Mouse (Mus musculus) kidney, adult 9 months (tissue): Measurements from ENCODE around the gene Glrx2.

Source experiments
- DNase-seq: peaks from one replicate; pipeline ENCODE4 v3.0.0; 2022

Gene Glrx2

GRCm38 (mm10) chr1:143762159-143762558, 46.0 kb downstream of the Glrx2 start:
- DNase-seq = no peak

- no peak for DNase-seq
Measured at GRCm38 (mm10) chr1:143764443-143764842, 48.3 kb downstream of the Glrx2 start.

- DNase-seq = no peak
Measured at GRCm38 (mm10) chr1:143765801-143766200, 49.7 kb downstream of the Glrx2 start.

GRCm38 (mm10) chr1:143766238-143766637, 50.1 kb downstream of the Glrx2 start:
- DNase-seq = no peak

GRCm38 (mm10) chr1:143770444-143771109, 54.4 kb downstream of the Glrx2 start:
- peak; percentile 8 for DNase-seq

- no peak for DNase-seq
Measured at GRCm38 (mm10) chr1:143773082-143773481, 56.9 kb downstream of the Glrx2 start.

- no peak for DNase-seq
Measured at GRCm38 (mm10) chr1:143773909-143774308, 57.8 kb downstream of the Glrx2 start.

- DNase-seq = peak; percentile 98
Measured at GRCm38 (mm10) chr1:143776446-143777411, 60.6 kb downstream of the Glrx2 start, which contains the start of the genes Trove2 and Uchl5. Gene Trove2 (minus strand): TSS chr1:143777068. Gene Uchl5 (plus strand): TSS chr1:143777272.

GRCm38 (mm10) chr1:143777558-143778218, 61.5 kb downstream of the Glrx2 start:
- peak; percentile 40 for DNase-seq

GRCm38 (mm10) chr1:143788584-143789227, 72.6 kb downstream of the Glrx2 start:
- DNase-seq = peak; percentile 45
